Mouse (Mus musculus) brain, adult 2 months (tissue): ENCODE measurements around the gene Rad51ap2.
A peak's percentile ranks its signal among the peaks of the same experiment; 100 is the strongest.

Experiments
- DNase-seq: peaks from one replicate; pipeline ENCODE4 v3.0.0; 2011; ENCODE audit warnings: low read depth, low spot score

Gene Rad51ap2

DNA sequence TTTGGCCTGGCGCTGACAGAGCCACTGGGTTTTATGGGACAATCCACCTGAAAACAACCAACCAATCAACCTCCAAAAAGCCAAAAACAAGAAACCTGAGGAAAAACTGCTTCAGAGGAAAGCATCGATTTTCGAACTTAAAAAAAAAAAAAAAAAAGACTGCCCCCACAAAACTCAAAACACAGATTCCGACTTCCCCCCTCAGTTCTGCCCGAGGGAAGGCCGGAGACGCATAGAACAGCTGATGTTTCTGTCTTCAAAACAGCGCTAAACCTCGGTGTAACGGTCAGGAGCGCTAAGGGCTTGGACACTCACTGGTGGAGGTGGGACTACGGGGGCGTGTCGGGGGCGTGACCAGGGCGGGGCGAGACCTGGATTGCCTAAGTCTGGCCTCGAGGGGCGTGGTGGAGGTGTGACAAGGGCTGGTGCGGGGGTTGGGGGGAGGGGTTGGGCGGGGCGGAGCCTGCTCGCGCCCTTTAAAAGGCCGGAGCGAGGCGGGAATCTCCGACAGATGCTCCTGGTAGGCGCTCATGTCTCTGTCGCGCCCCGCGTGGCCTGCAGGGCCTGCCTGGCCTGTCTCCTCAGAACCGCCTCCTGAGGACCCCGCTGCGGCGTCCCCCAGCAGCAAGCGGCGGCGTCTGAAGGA lies at the start of gene Rad51ap2:
TSS of gene Rad51ap2 (plus strand) at position 531 of the 646 bp plus-strand sequence.
- DNase-seq = peak; percentile 97

DNA sequence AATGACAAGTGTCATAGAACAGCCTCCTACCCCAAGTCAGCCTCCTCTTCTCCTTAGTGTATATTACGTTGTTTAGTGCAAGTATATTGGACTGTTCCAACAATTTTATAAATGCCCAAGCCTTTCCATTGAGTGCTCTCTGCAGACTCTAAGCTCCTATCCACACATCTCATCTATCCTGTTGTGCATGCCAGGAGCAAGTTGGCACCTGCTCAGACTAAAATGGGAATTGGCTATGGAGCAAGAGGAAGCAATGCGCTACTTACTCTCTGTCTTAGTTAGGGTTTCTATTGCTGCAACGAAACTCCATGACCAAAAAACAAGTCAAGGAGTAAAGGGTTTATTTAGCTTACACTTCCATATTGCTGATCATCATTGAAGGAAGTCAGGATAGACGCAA lies 48.2 kb upstream of the Rad51ap2 start:
- peak; percentile 87 for DNase-seq

DNA sequence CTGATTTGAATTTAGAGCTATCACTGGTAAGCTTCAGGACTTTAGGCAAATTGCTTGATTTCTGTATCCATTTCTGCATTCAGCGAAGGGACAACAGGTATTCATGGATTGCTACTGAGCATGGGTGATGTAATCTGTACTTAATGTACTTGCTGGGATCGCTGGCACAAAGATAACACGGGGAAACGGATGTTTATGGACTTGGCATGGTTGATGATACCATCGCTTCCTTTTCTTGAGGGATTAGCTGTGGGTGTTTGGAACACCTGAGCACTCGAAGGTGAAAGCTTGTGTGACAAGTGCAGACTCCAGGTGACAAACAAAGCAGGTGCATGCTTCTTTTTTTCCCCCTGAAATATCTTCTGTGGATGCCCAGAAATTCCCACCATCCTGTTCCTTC lies 37.8 kb upstream of the Rad51ap2 start:
- peak; percentile 58 for DNase-seq

DNA sequence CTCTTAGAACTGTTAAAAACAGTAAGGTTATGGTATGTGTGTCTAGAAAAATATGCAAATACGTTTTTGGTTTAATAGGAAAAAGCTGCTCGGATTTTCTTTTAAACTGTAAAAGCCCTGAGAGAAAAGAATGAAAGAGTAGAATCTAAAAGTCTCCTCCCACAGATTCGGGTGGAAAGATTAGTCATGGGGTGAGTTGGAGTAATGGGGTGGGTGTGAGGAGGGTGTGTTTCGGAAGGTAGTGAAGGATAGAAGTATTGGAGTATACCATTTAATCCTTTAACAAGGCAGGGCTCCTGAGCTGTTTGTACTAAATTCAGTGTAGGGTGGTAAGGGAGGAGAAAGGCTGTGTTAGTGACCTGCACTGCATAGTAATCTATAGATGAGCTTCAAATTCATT lies 28.5 kb upstream of the Rad51ap2 start:
- peak; percentile 73 for DNase-seq

DNA sequence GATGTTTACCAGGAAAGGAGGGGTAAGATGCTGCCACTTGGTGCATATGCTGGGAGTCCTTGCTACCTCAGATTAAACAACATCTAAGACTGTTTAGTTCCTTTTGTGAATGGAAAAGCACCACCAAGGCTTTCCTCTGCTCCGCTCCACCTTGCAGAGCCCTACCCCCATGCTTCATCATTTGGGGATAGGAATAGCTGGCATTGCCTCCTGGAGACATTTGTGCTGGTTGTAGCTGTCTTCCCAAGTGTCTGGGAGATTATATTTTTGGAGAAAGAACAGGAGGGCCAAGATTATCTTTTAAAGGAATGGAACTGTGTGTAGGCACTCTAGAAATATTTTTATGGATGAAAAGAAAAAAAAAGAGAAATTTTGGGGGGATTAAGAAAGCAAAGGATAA lies 22.8 kb upstream of the Rad51ap2 start:
- DNase-seq = peak; percentile 81

DNA sequence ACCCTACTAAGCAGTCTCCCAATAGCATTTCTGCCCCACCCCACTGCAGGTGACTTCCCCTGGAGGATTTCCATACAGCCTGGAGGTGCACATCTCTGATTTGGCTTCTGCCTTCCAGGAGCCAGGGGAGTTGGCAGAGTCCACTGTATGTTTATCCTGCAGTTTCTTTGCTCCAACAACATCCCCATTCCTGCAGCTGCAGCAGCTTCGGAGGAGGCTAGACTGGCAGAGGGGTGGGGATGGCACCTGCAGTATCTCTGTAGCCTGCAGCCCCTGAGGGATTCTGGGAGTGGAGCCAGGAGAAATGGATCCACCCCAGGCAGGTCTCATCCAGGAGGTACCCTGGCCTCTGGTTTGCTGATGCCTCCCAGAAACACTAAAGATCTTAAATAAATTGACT lies 22.2 kb upstream of the Rad51ap2 start:
- DNase-seq = peak; percentile 68

DNA sequence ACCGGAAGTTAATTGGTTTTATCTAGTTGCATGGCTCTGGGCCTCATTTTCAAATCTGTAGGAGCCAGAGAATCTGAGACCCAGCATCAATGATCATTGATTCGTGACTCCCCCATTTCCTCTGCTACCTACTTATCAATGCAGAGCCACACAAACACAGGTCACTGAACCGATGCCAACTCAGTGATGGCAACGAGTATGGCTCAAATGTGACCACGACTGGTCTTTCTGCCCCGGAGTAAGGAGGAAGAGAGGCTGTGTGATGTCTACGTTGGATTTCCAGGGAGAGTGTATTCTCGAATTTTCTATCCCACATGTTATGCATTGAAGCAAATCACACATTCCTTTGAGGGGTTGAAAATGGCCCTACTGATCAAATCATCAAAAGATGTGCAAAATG lies 21.4 kb upstream of the Rad51ap2 start:
- DNase-seq = peak; percentile 51

DNA sequence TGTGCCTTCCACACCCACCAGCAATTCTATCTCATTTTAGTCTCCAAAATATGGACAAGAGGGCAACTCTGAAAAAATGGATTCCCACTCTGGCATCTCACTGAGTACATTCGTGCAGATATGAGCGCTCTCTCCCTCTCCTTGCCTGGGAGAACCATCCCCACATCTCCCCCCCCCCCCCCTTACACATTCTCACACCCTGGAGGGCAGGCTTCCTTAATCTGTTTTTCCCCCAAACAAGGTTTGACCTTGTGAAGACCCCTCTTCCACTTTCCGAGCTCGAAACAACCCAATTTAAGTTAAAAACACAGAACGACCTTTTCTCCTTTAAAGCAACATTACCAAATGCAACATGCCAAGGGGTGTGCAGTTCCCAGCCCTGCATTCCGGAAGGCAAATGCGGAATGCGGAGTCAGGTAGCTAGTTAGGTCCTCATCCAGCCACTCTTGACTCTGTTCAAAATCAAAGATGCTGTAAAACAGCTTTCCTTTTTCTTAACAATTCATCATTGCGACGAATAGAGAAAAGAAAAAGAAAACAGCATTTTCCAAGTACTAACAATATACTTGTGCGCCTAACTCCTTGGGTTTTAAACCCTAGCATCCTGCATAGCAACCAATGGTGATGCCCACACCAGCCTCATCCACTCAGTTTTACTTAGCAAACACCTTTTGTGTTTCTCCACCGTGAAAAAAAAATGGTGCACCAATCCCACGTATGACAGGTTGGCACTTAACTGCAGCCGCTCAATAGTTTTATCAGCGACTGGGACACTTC lies 20.4 kb upstream of the Rad51ap2 start:
- DNase-seq = peak; percentile 74

DNA sequence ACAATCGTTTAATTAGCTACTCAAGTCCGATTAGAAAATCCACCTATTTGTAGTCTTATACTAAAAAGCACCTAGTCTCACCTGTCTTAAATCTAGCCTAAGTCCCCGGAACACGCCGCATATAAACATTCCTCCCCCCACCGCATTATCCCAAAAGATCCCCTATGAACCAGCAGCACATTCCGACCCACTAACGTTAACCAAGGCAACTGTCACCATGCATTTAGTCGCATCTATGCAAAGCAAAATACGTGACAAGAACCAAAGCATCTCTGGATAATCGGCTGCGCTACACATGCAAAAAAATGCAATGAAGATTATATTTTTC lies 19.9 kb upstream of the Rad51ap2 start:
- peak; percentile 53 for DNase-seq

DNA sequence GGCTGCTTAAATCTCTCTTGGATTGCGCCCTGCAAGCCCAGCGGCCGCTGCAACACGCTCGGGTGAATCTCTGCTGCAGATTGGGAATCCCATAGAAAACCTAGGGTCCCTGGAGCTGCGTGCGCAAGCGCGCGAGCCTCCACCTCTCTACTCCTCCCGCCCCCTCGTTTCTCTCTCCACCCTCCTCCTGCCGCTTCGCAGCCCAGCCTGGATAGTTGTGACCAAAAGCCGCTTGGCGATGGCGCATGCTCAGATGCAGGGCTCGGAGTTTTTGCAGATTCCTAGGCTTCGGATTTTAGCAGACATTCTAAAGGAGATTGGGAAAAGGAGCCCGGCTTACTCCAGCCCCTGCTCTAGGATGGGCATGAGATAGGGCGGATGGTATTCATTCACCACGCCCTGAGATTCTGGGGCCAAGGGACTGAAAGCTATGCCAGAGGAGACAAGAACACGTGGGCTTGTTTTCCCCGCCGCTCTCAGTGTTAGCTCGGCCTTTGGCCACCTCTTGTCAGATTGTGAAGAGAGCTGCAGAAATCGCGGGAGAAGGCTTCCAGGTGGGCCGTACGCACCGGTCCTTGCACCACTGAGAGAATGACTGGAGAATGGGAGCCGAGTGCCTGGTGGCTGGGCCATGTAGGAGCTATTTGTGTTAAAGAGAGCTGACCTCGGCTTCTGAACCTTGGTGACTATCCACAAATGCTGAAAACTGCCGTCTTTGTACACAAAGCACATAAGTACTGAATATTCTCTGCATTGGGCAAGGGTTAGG lies 19.2 kb upstream of the Rad51ap2 start, which contains the start of gene Vsnl1:
TSS of gene Vsnl1 (minus strand) at position 117 of the 769 bp plus-strand sequence.
- peak; percentile 98 for DNase-seq

DNA sequence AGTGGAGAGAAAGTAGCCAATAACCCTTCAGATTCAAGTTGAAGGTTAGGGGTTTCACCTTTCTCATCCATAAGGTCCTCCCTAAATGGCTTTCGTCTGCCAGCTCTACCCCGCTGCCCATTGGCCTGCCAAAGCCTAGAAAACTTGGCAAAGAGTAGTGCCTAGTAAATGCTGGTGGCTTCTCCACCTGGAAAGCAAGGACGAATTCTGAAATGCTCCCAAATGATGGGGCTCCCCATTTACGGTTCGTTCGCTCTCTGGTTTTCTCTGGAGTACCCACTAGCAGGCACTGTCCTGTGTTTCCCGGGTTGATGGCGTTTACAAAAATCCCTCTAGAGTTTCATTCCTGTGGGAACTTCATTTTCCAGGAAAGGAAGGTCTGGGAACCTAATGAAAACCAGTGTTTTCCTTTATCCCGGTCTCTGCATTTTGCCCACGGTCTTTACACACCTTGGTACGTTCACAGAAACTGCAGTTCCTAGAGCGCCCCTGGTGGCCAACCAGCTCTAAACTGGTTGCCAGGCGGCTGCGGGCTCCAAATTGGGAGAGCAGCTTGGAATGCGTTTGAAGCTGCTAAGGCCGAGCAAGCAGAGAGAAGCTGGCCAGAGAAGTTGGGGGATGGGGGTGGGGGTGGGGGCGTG lies 18.5 kb upstream of the Rad51ap2 start:
- peak; percentile 95 for DNase-seq

DNA sequence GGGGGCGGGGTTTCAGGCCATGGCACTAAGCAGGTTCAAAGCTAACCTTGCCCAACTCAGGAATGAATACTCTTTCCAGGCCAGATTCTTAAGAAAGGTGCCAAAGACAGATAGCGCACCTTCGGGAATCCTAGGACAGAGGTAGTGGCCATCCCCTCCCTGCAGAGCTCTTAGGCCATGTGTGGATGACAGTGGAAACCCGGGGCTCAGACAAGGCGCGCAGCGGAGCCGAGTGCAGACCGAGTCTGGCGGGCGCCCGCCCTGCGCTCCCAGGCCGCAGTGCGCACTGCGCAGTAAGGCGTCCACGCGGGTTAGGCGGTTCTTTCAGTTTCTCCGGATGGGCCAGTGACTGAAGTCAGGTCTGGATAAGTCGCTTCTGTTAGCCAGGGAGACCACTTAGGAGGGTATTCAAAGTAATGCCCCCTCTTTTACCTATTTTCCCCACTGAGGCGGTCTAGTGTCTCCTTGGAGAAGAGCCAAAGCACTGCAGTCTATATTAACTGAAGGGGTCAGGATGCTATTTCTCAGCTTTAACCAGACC lies 17.9 kb upstream of the Rad51ap2 start:
- DNase-seq = peak; percentile 32

DNA sequence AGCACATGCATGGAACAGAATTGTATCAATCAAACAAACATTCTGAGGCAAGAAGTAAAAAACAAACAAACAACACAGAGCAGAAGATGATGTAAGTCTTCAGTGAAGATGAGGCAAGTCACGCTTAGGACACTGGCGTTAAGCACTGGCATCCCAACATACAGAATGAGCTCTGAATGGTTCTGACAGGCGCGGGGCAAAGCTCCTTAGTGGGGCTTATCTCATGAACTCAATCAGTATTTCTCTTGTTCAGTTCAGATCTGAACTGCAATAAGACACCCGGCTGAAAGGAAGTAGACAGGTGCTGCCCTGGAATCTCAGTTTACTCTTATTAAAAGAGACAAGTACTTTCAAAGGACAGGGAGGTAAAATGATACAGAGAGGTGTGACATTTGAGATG lies 1.7 kb upstream of the Rad51ap2 start:
- no peak for DNase-seq

DNA sequence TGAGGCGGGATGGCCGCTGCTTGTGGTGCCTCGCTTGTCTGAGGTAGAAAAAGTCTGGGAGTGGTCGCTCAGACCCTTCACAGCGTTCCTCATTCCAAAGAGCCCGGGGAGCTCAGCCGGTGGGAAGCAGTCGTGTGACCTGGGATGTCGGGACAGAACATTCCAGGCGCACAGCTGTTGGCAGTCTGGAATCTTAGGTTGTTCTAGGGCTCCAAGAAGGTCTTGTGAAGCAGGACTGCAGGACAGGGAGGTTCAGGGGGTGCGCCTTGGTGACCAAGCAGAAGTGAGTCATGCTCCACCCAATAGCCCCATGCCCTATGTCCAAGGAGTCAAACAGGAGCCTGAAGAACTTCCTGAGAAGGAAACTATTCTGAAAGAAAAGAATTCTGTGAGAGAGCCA lies 334 bp downstream of the Rad51ap2 start:
- DNase-seq = peak; percentile 28

DNA sequence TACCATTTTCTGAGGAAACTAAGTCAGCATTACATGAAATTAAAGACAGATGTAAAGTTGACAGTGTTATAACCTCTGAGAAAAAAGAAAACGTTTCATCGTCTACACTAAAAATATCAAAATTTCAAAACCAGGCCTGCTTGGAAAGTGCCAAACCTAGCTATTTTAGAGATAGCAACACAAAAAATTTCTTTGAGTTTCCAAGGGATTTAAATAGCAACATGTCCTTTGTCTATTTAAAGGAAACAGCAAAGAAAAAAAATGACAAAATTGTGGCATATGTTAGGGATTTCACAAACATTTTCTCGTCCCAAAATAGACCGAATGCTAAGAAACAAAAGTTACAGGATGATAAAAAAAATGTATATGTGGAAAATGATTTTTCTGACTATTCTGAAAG lies 753 bp downstream of the Rad51ap2 start:
- DNase-seq = peak; percentile 65
